Mouse (Mus musculus) testis, adult 2 months (tissue): ENCODE measurements at regions not wholly inside any gene's neighbourhood (a gene's known extent, or its start where the extent isn't known, plus 50 kb on each side); places are given as distances from the start of the nearest gene placed in this dataset.

Source experiments
- H3K27ac ChIP-seq: fragments of 200-500 bp; 2 replicates; pipeline ENCODE4 v1.5.1; 2012; ENCODE audit warnings: low read depth, low read length; ENCODE audit not compliant: control insufficient read depth, insufficient read depth
- H3K27me3 ChIP-seq: fragments of 200-500 bp; 2 replicates; pipeline ENCODE4 v1.6.1; 2012; ENCODE audit warnings: mild to moderate bottlenecking, low read length, moderate library complexity; ENCODE audit not compliant: control insufficient read depth, insufficient read depth
- H3K36me3 ChIP-seq: fragments of 200-500 bp; 2 replicates; pipeline ENCODE4 v1.6.1; 2012; ENCODE audit warnings: mild to moderate bottlenecking, low read length; ENCODE audit not compliant: control insufficient read depth, insufficient read depth
- H3K4me1 ChIP-seq: fragments of 200-500 bp; 2 replicates; pipeline ENCODE4 v1.6.1; 2012; ENCODE audit warnings: low read length; ENCODE audit not compliant: control insufficient read depth, insufficient read depth
- H3K4me3 ChIP-seq: fragments of 200-500 bp; 2 replicates; pipeline ENCODE4 v1.5.1; 2012; ENCODE audit warnings: low read depth, mild to moderate bottlenecking, low read length, moderate library complexity, mixed read lengths; ENCODE audit not compliant: control insufficient read depth
- CTCF ChIP-seq: fragments of 200-500 bp; IDR thresholded peaks from 2 replicates; pipeline ENCODE4 v1.5.1; 2012; ENCODE audit warnings: low read depth, mild to moderate bottlenecking, inconsistent platforms, low read length, moderate library complexity; ENCODE audit not compliant: control insufficient read depth, insufficient read depth, insufficient replicate concordance
- POLR2A ChIP-seq: fragments of 200-500 bp; IDR thresholded peaks from 2 replicates; pipeline ENCODE4 v1.6.1; 2012; ENCODE audit warnings: low read depth, mild to moderate bottlenecking, inconsistent platforms, low read length, moderate library complexity; ENCODE audit not compliant: control insufficient read depth

GRCm38 (mm10) chr8:126662797-126663784, 69.3 kb upstream of the Irf2bp2 start:
- no peaks in the 10 kb centered on the region for H3K27me3 ChIP-seq
- H3K4me1 ChIP-seq: peaks cover 9% of the 10 kb centered on the region
- no peaks in the 10 kb centered on the region for H3K36me3 ChIP-seq
- TF ChIP-seq POLR2A (no peak), CTCF (no peak)
- no peak overlapping the region for H3K4me3 ChIP-seq
- peak overlapping the region; percentile 2; the same call in 1 of the 2 replicates for H3K27ac ChIP-seq

- Histone ChIP-seq H3K4me3 (no peak overlapping the region), H3K4me1 (peaks cover 5% of the 10 kb centered on the region), H3K27ac (no peak overlapping the region), H3K36me3 (no peaks in the 10 kb centered on the region), H3K27me3 (no peaks in the 10 kb centered on the region)
- TF ChIP-seq POLR2A (no peak), CTCF (no peak)
Measured at GRCm38 (mm10) chr8:126662151-126662550, 68.4 kb upstream of the Irf2bp2 start.

- H3K27me3 ChIP-seq: no peaks in the 10 kb centered on the region
Measured at GRCm38 (mm10) chr8:126661511-126662142, 67.8 kb upstream of the Irf2bp2 start.

GRCm38 (mm10) chr8:126660658-126661316, 67.0 kb upstream of the Irf2bp2 start:
- Histone ChIP-seq H3K36me3 (no peaks in the 10 kb centered on the region), H3K4me1 (no peaks in the 10 kb centered on the region; the same call in 1 of the 2 replicates), H3K27ac (no peak overlapping the region; the same call in 1 of the 2 replicates), H3K4me3 (no peak overlapping the region), H3K27me3 (no peaks in the 10 kb centered on the region)
- TF ChIP-seq CTCF: no peak
- TF ChIP-seq POLR2A: no peak

More at GRCm38 (mm10) chr8:126661511-126662142, 67.8 kb upstream of the Irf2bp2 start:
- TF ChIP-seq POLR2A (no peak), CTCF (no peak)
- no peaks in the 10 kb centered on the region; the same call in 1 of the 2 replicates for H3K4me1 ChIP-seq
- no peak overlapping the region for H3K4me3 ChIP-seq
- H3K27ac ChIP-seq: no peak overlapping the region; the same call in 1 of the 2 replicates
- no peaks in the 10 kb centered on the region for H3K36me3 ChIP-seq

GRCm38 (mm10) chr8:126659691-126660657, 66.2 kb upstream of the Irf2bp2 start:
- TF ChIP-seq POLR2A (no peak), CTCF (no peak)
- Histone ChIP-seq H3K27ac (peak overlapping the region; percentile 55), H3K4me1 (no peaks in the 10 kb centered on the region; the same call in 1 of the 2 replicates), H3K4me3 (no peak overlapping the region), H3K36me3 (no peaks in the 10 kb centered on the region), H3K27me3 (no peaks in the 10 kb centered on the region)

GRCm38 (mm10) chr8:126657546-126657945, 63.8 kb upstream of the Irf2bp2 start:
- no peaks in the 10 kb centered on the region; the same call in 1 of the 2 replicates for H3K4me1 ChIP-seq
- H3K36me3 ChIP-seq: no peaks in the 10 kb centered on the region
- no peak for TF ChIP-seq CTCF
- TF ChIP-seq POLR2A: no peak
- H3K27me3 ChIP-seq: no peaks in the 10 kb centered on the region
- H3K4me3 ChIP-seq: no peak overlapping the region
- H3K27ac ChIP-seq: no peak overlapping the region
